Mouse (Mus musculus): Measurements from ENCODE around the gene Adcy2. TPM values are rescaled to one million over a fixed set of nuclear protein-coding genes. Genes with fewer than 3 reads are reported as not detected.

Adcy2 gene
- total and polyA plus RNA-seq, 3 experiments = not detected

DNA sequence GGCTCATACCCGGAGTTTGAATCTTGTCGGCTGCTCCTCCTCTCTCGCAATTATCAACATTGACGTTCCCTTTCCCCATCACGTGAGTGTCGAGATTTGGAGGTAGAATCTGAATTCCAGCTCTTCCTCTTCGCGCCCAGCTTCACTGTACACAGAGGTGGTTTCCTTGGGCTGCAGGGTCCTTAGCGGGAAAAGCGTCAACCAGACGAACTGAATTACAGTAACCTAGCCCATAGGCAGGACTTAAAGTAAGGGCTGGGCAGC, 416.9 kb downstream of the Adcy2 start:
- Histone ChIP-seq H3K4me1 (ENCODE audit: control insufficient read depth in 1 of 2, insufficient read depth in 2 of 2, low read length in 2 of 2) (peaks cover 0 to 2% of the 10 kb centered on the region in 2 experiments; a peak in 1 of 4 replicates), H3K27me3 (ENCODE audit: control insufficient read depth in 1 of 2, insufficient read depth in 2 of 2, low read length in 2 of 2) (no peaks in the 10 kb centered on the region), H3K9me3 (replicated peaks; ENCODE audit: insufficient read depth, low read length) (no peaks in the 10 kb centered on the region), H3K36me3 (ENCODE audit: control insufficient read depth in 1 of 2, insufficient read depth in 2 of 2, low read length in 2 of 2) (peaks cover 0 to 13% of the 10 kb centered on the region in 2 experiments; a peak in 3 of 4 replicates), H3K4me3 (ENCODE audit: control insufficient read depth in 1 of 2, insufficient read depth in 1 of 2, low read depth in 2 of 2, low read length in 2 of 2) (peak overlapping the region; percentile 72 to 87), H3K27ac (ENCODE audit: control insufficient read depth, low read depth, low read length) (peak overlapping the region; percentile 36), H3K9ac (ENCODE audit: control insufficient read depth, low read depth, low read length, poor library complexity, severe bottlenecking) (peak overlapping the region; percentile 78), H3K79me2 (ENCODE audit: control insufficient read depth, insufficient read depth, low read length, poor library complexity) (peaks cover 26% of the 10 kb centered on the region)
- peak; percentile 52 for DNase-seq (ENCODE audit: low read depth, low spot score)
- TF ChIP-seq ZC3H11A (IDR thresholded peaks at IDR 0.05; ENCODE audit: low read depth, low read length) (no peak), POLR2AphosphoS5 (IDR thresholded peaks at IDR 0.05; ENCODE audit: borderline replicate concordance, low read depth, low read length) (no peak), USF1 (IDR thresholded peaks at IDR 0.05; ENCODE audit: low read depth, low read length) (peak; percentile 67), BHLHE40 (IDR thresholded peaks at IDR 0.05; ENCODE audit: borderline replicate concordance, low read depth, low read length) (peak; percentile 85), RAD21 (IDR thresholded peaks at IDR 0.05; ENCODE audit: low read depth, low read length) (no peak), TAL1 (IDR thresholded peaks at IDR 0.05; ENCODE audit: low read length) (no peak), GABPA (IDR thresholded peaks at IDR 0.05; ENCODE audit: low read depth, low read length) (no peak), CTCF (IDR thresholded peaks at IDR 0.05 in 2 of 3, conservative IDR thresholded peaks at IDR 0.05 in 1 of 3; ENCODE audit: control insufficient read depth in 1 of 3, insufficient read depth in 1 of 3, low read depth in 2 of 3, low read length in 3 of 3, poor library complexity in 1 of 3, severe bottlenecking in 1 of 3) (no peak), MAX (IDR thresholded peaks at IDR 0.05; ENCODE audit: low read length) (no peak), NELFE (IDR thresholded peaks at IDR 0.05; ENCODE audit: low read depth, low read length) (no peak), MAZ (IDR thresholded peaks at IDR 0.05; ENCODE audit: low read depth, low read length) (no peak)

DNA sequence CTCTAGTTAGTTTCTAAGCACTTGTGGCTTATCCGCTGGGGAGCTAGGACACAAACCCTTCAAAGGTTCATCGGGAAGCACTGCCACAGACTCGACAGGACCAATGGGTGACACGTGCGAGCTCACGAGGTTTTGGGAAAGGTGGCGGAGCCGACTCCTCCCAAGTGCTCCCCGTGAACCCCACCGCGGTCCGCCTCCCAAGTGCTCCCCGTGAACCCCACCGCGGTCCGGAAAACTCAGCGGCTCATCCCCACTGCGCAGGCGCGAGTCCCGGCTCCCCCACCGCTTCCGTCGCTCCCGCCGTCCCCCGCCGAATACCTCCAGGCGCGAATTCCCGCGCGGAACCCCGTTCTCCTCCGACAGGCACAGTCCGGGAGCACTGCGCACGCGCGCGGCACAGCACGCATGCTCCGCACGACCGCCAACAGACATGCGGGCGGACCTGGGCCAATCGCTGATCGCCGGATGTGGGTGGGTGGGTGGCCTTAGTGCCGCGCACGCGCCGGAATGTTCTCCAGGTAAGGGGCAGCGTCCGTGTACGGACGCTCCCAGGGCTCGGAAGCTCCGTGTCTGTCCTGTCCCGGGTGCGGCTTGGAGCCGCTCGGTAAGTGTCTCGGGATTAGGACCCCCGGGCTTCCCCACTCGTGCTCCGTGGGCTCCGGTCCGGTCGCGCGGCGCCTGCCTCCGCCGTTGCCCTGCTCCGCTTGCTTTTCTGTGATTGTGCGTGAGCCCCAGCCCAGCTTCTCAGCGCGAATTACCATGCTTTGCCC, 417.4 kb downstream of the Adcy2 start, which contains the start of the genes Mtrr and Fastkd3:
Gene Mtrr, minus strand, starts transcription at position 403 of the 770 bp plus-strand sequence.
Gene Fastkd3, plus strand, starts transcription at position 488 of the 770 bp plus-strand sequence.
- DNase-seq (ENCODE audit: low read depth, low spot score) = peak; percentile 96
- H3K9me3 ChIP-seq (replicated peaks; ENCODE audit: insufficient read depth, low read length) = no peaks in the 10 kb centered on the region
- no peaks in the 10 kb centered on the region for H3K27me3 ChIP-seq (ENCODE audit: control insufficient read depth in 1 of 2, insufficient read depth in 2 of 2, low read length in 2 of 2)
- peak within 1 kb of the TSS; percentile 98 for H3K27ac ChIP-seq (ENCODE audit: control insufficient read depth, low read depth, low read length)
- peak within 1 kb of the TSS; percentile 97 for H3K9ac ChIP-seq (ENCODE audit: control insufficient read depth, low read depth, low read length, poor library complexity, severe bottlenecking)
- H3K36me3 ChIP-seq (ENCODE audit: control insufficient read depth in 1 of 2, insufficient read depth in 2 of 2, low read length in 2 of 2) = peaks cover 0 to 13% of the 10 kb centered on the region in 2 experiments; a peak in 3 of 4 replicates
- peaks cover 0 to 2% of the 10 kb centered on the region in 2 experiments; a peak in 1 of 4 replicates for H3K4me1 ChIP-seq (ENCODE audit: control insufficient read depth in 1 of 2, insufficient read depth in 2 of 2, low read length in 2 of 2)
- peaks cover 26% of the 10 kb centered on the region for H3K79me2 ChIP-seq (ENCODE audit: control insufficient read depth, insufficient read depth, low read length, poor library complexity)
- peak within 1 kb of the TSS; percentile 72 to 87 for H3K4me3 ChIP-seq (ENCODE audit: control insufficient read depth in 1 of 2, insufficient read depth in 1 of 2, low read depth in 2 of 2, low read length in 2 of 2)
- TF ChIP-seq ZNF384 (IDR thresholded peaks at IDR 0.05; ENCODE audit: low read depth, low read length) (no peak), USF2 (IDR thresholded peaks at IDR 0.05; ENCODE audit: borderline replicate concordance in 1 of 2, insufficient read depth in 1 of 2, low read depth in 1 of 2, low read length in 2 of 2) (no peak), POLR2AphosphoS2 (IDR thresholded peaks at IDR 0.05; ENCODE audit: low read length) (no peak), UBTF (IDR thresholded peaks at IDR 0.05; ENCODE audit: borderline replicate concordance, insufficient read depth, low read depth, low read length) (no peak), CHD2 (IDR thresholded peaks at IDR 0.05; ENCODE audit: low read length) (no peak), TBP (IDR thresholded peaks at IDR 0.05; ENCODE audit: low read depth, low read length) (0 out of 2 replicates have a peak, but pooled peaks have one; percentile 60), RAD21 (IDR thresholded peaks at IDR 0.05; ENCODE audit: low read depth, low read length) (no peak), ZKSCAN1 (IDR thresholded peaks at IDR 0.05; ENCODE audit: low read depth, low read length) (no peak), ELF1 (IDR thresholded peaks at IDR 0.05; ENCODE audit: low read depth, low read length) (0 out of 2 replicates have a peak, but pooled peaks have one; percentile 16), MAZ (IDR thresholded peaks at IDR 0.05; ENCODE audit: low read depth, low read length) (no peak), MEF2A (IDR thresholded peaks at IDR 0.05; ENCODE audit: extremely low read depth, insufficient replicate concordance, low read depth, low read length, poor library complexity, severe bottlenecking) (no peak), JUND (IDR thresholded peaks at IDR 0.05; ENCODE audit: low read depth, low read length) (no peak), CHD1 (IDR thresholded peaks at IDR 0.05; ENCODE audit: low read depth, low read length) (no peak), GATA1 (IDR thresholded peaks at IDR 0.05; ENCODE audit: low read depth, low read length) (no peak), USF1 (IDR thresholded peaks at IDR 0.05; ENCODE audit: low read depth, low read length) (no peak), POLR2A (IDR thresholded peaks at IDR 0.05; ENCODE audit: control insufficient read depth in 1 of 2, insufficient read depth in 1 of 2, low read depth in 1 of 2, low read length in 2 of 2, poor library complexity in 1 of 2) (peak; percentile 58 to 81), ZMIZ1 (IDR thresholded peaks at IDR 0.05; ENCODE audit: low read depth, low read length) (no peak; the same call in 1 of the 2 replicates), TCF12 (IDR thresholded peaks at IDR 0.05; ENCODE audit: low read depth, low read length) (0 out of 2 replicates have a peak, but pooled peaks have one; percentile 26), NRF1 (IDR thresholded peaks at IDR 0.05; ENCODE audit: insufficient read depth, low read depth, low read length, poor library complexity, severe bottlenecking) (peak; percentile 83), EP300 (IDR thresholded peaks at IDR 0.05; ENCODE audit: low read depth in 1 of 2, low read length in 2 of 2) (no peak), NELFE (IDR thresholded peaks at IDR 0.05; ENCODE audit: low read depth, low read length) (peak; percentile 74), RCOR1 (IDR thresholded peaks at IDR 0.05; ENCODE audit: low read depth, low read length) (no peak), POLR2AphosphoS5 (IDR thresholded peaks at IDR 0.05; ENCODE audit: borderline replicate concordance, low read depth, low read length) (no peak)

Data from MEL (cell line).